Mouse (Mus musculus) stomach, embryonic 14.5 days (tissue): ENCODE results near the gene Capn5. TPM values are rescaled to one million over a fixed set of nuclear protein-coding genes. Genes with fewer than 3 reads are reported as not detected.

Experiments used
- ATAC-seq: fragments of 200-750 bp; cut with Nextera tagmentation; 2 replicates; pipeline ENCODE4 v1.8.0; 2017; ENCODE audit warnings: low read depth, moderate TSS enrichment; ENCODE audit not compliant: insufficient number of reproducible peaks, insufficient read depth, low FRiP score
- H3K27ac ChIP-seq: fragments of 300-500 bp; sonication (generic); 2 replicates; pipeline ENCODE4 v1.5.1; 2014; ENCODE audit warnings: mild to moderate bottlenecking, low read length, moderate library complexity, mixed read lengths
- H3K27me3 ChIP-seq: fragments of 300-500 bp; sonication (generic); 2 replicates; pipeline ENCODE4 v1.6.1; 2014; ENCODE audit warnings: low read length, control low read depth, mixed read lengths; ENCODE audit not compliant: control insufficient read depth, insufficient read depth
- H3K36me3 ChIP-seq: fragments of 300-500 bp; sonication (generic); 2 replicates; pipeline ENCODE4 v1.6.1; 2014; ENCODE audit warnings: mild to moderate bottlenecking, control low read depth, low read length, moderate library complexity, mixed read lengths; ENCODE audit not compliant: control insufficient read depth, insufficient read depth
- H3K4me1 ChIP-seq: fragments of 300-500 bp; sonication (generic); 2 replicates; pipeline ENCODE4 v1.6.1; 2014; ENCODE audit warnings: low read length, control low read depth, mixed read lengths; ENCODE audit not compliant: control insufficient read depth, insufficient read depth
- H3K4me2 ChIP-seq: fragments of 300-500 bp; sonication (generic); replicated peaks from 2 replicates; pipeline ENCODE4 v1.6.1; 2014; ENCODE audit warnings: low read depth, low read length, control low read depth
- H3K4me3 ChIP-seq: fragments of 300-500 bp; sonication (generic); 2 replicates; pipeline ENCODE4 v1.5.1; 2014; ENCODE audit warnings: low read depth, low read length, control low read depth
- H3K9ac ChIP-seq: fragments of 300-500 bp; sonication (generic); replicated peaks from 2 replicates; pipeline ENCODE4 v1.6.1; 2014; ENCODE audit warnings: low read depth, mild to moderate bottlenecking, control low read depth, low read length, moderate library complexity, mixed read lengths
- H3K9me3 ChIP-seq: fragments of 300-500 bp; sonication (generic); 2 replicates; pipeline ENCODE4 v1.6.1; 2016; ENCODE audit warnings: low read depth, low read length, control low read depth; ENCODE audit not compliant: control insufficient read depth
- WGBS: fragments of 180-500 bp; shearing (Covaris S2); extraction: QIAGEN DNeasy Blood & Tissue Kit; methylation state at CpG from one replicate; pipeline ENCODE4 v1.1.7; 2014; 5-methylcytosine and 5-hydroxymethylcytosine counted together
- polyA plus RNA-seq: library from polyadenylated mRNA; unstranded; fragments of >200 nt; fragmentation: Nextera tagmentation; extraction: Ambion mirVana; gene quantifications from 2 replicates; pipeline ENCODE4 v1.2.1, GENCODE M21; 2014

Capn5 gene
- polyA plus RNA-seq, 1 experiment from 2014 or later: 5.9 TPM

GRCm38 (mm10) chr7:98120325-98120724 is 57.7 kb downstream of the Capn5 start:
- ATAC-seq: peak; percentile 75
- Histone ChIP-seq H3K9ac (no peak overlapping the region), H3K4me1 (peaks cover 4% of the 10 kb centered on the region; the same call in 1 of the 2 replicates), H3K27me3 (no peaks in the 10 kb centered on the region), H3K27ac (no peak overlapping the region), H3K4me3 (no peak overlapping the region), H3K36me3 (no peaks in the 10 kb centered on the region), H3K4me2 (peak overlapping the region; percentile 36), H3K9me3 (no peaks in the 10 kb centered on the region)
- 13% methylated on average over 7 of the region's 7 CpGs for WGBS

GRCm38 (mm10) chr7:98119961-98120232 is 58.2 kb downstream of the Capn5 start:
- Histone ChIP-seq H3K27ac (no peak overlapping the region), H3K9ac (no peak overlapping the region), H3K36me3 (no peaks in the 10 kb centered on the region), H3K4me3 (no peak overlapping the region), H3K4me2 (no peak overlapping the region), H3K27me3 (no peaks in the 10 kb centered on the region), H3K4me1 (peaks cover 4% of the 10 kb centered on the region; the same call in 1 of the 2 replicates), H3K9me3 (no peaks in the 10 kb centered on the region)
- WGBS: 81% methylated on average over 2 of the region's 2 CpGs
- ATAC-seq: no peak

GRCm38 (mm10) chr7:98119179-98119960 is 58.7 kb downstream of the Capn5 start, which contains the start of gene Myo7a:
Gene Myo7a, minus strand, starts transcription at chr7:98119524.
- H3K9ac ChIP-seq: no peak within 1 kb of the TSS
- H3K27me3 ChIP-seq: no peaks in the 10 kb centered on the region
- peak within 1 kb of the TSS; percentile 36 for H3K4me2 ChIP-seq
- peaks cover 4% of the 10 kb centered on the region; the same call in 1 of the 2 replicates for H3K4me1 ChIP-seq
- 33% methylated on average over 9 of the region's 9 CpGs for WGBS
- H3K27ac ChIP-seq: no peak within 1 kb of the TSS
- H3K4me3 ChIP-seq: no peak within 1 kb of the TSS
- no peaks in the 10 kb centered on the region for H3K9me3 ChIP-seq
- ATAC-seq: peak; percentile 26; the same call in 1 of the 2 replicates
- no peaks in the 10 kb centered on the region for H3K36me3 ChIP-seq

GRCm38 (mm10) chr7:98117012-98117660 is 60.9 kb downstream of the Capn5 start:
- no peak for ATAC-seq
- Histone ChIP-seq H3K36me3 (no peaks in the 10 kb centered on the region), H3K4me2 (no peak overlapping the region), H3K4me3 (no peak overlapping the region), H3K27me3 (no peaks in the 10 kb centered on the region), H3K9me3 (no peaks in the 10 kb centered on the region), H3K4me1 (peaks cover 4% of the 10 kb centered on the region; the same call in 1 of the 2 replicates), H3K9ac (no peak overlapping the region), H3K27ac (no peak overlapping the region)
- 47% methylated on average over 11 of the region's 11 CpGs for WGBS

- H3K4me2 ChIP-seq: no peak overlapping the region
- no peak overlapping the region for H3K27ac ChIP-seq
- no peak overlapping the region for H3K4me3 ChIP-seq
- no peaks in the 10 kb centered on the region for H3K27me3 ChIP-seq
- no peak overlapping the region for H3K9ac ChIP-seq
- peaks cover 9% of the 10 kb centered on the region; the same call in 1 of the 2 replicates for H3K4me1 ChIP-seq
- 68% methylated on average over 6 of the region's 6 CpGs for WGBS
- no peaks in the 10 kb centered on the region for H3K9me3 ChIP-seq
- H3K36me3 ChIP-seq: no peaks in the 10 kb centered on the region
- ATAC-seq: no peak
Measured at GRCm38 (mm10) chr7:98114656-98115055, 63.4 kb downstream of the Capn5 start.

GRCm38 (mm10) chr7:98111233-98111632 is 66.8 kb downstream of the Capn5 start:
- Histone ChIP-seq H3K9ac (no peak overlapping the region), H3K4me1 (peaks cover 5% of the 10 kb centered on the region; the same call in 1 of the 2 replicates), H3K36me3 (no peaks in the 10 kb centered on the region), H3K9me3 (no peaks in the 10 kb centered on the region), H3K27me3 (no peaks in the 10 kb centered on the region), H3K27ac (no peak overlapping the region), H3K4me2 (peak overlapping the region; percentile 42), H3K4me3 (peak overlapping the region; percentile 21)
- no peak for ATAC-seq
- 3% methylated on average over 25 of the region's 25 CpGs for WGBS

GRCm38 (mm10) chr7:98109771-98110170 is 68.3 kb downstream of the Capn5 start:
- WGBS: 78% methylated on average over 4 of the region's 4 CpGs
- Histone ChIP-seq H3K9me3 (no peaks in the 10 kb centered on the region), H3K36me3 (no peaks in the 10 kb centered on the region), H3K4me1 (peaks cover 5% of the 10 kb centered on the region; the same call in 1 of the 2 replicates), H3K27ac (no peak overlapping the region), H3K9ac (no peak overlapping the region), H3K4me2 (no peak overlapping the region), H3K4me3 (no peak overlapping the region), H3K27me3 (no peaks in the 10 kb centered on the region)
- ATAC-seq: no peak

- Histone ChIP-seq H3K9ac (no peak overlapping the region), H3K36me3 (no peaks in the 10 kb centered on the region), H3K27ac (no peak overlapping the region), H3K9me3 (no peaks in the 10 kb centered on the region), H3K27me3 (no peaks in the 10 kb centered on the region), H3K4me3 (no peak overlapping the region), H3K4me1 (peaks cover 5% of the 10 kb centered on the region; the same call in 1 of the 2 replicates), H3K4me2 (no peak overlapping the region)
- 81% methylated on average over 16 of the region's 16 CpGs for WGBS
- ATAC-seq: no peak
Measured at GRCm38 (mm10) chr7:98108636-98109430, 69.2 kb downstream of the Capn5 start.
